Mouse (Mus musculus) kidney, adult 2 months (tissue): Measurements from ENCODE around the gene Ppp1r14b. TPM values are rescaled to one million over a fixed set of nuclear protein-coding genes. Genes with fewer than 3 reads are reported as not detected.
A peak's percentile ranks its signal among the peaks of the same experiment; 100 is the strongest.

Experiments
- DNase-seq: peaks from one replicate; pipeline ENCODE4 v3.0.0; 2021
- H3K27ac ChIP-seq: fragments of 200-500 bp; 2 replicates; pipeline ENCODE4 v1.5.1; 2012; ENCODE audit warnings: low read depth, low read length, control low read depth, inconsistent platforms; ENCODE audit not compliant: insufficient read depth
- H3K27me3 ChIP-seq: fragments of 200-500 bp; replicated peaks from 2 replicates; pipeline ENCODE4 v1.6.1; 2012; ENCODE audit warnings: mild to moderate bottlenecking, moderate library complexity, low read length, inconsistent platforms; ENCODE audit not compliant: control insufficient read depth, insufficient read depth
- H3K36me3 ChIP-seq: fragments of 200-500 bp; 2 replicates; pipeline ENCODE4 v1.6.1; 2012; ENCODE audit warnings: mild to moderate bottlenecking, moderate library complexity, low read length, inconsistent platforms; ENCODE audit not compliant: control insufficient read depth, insufficient read depth
- H3K4me1 ChIP-seq: fragments of 200-500 bp; 2 replicates; pipeline ENCODE4 v1.6.1; 2011; ENCODE audit warnings: low read length; ENCODE audit not compliant: control insufficient read depth, insufficient read depth
- H3K4me3 ChIP-seq: fragments of 200-500 bp; 2 replicates; pipeline ENCODE4 v1.5.1; 2011; ENCODE audit warnings: mild to moderate bottlenecking, low read depth, low read length, control low read depth; ENCODE audit not compliant: insufficient read depth
- CTCF ChIP-seq: fragments of 200-500 bp; conservative IDR thresholded peaks from 2 replicates; pipeline ENCODE4 v1.5.1; 2011; ENCODE audit warnings: low read depth, mild to moderate bottlenecking, control low read depth, low read length, moderate library complexity, mixed read lengths; ENCODE audit not compliant: insufficient read depth, insufficient read length
- POLR2A ChIP-seq: fragments of 200-500 bp; IDR thresholded peaks from one replicate; pipeline ENCODE4 v1.6.1; 2011; ENCODE audit warnings: low read depth, low read length, control low read depth
- WGBS: fragments of 180-500 bp; shearing (Covaris S2); methylation state at CpG from one replicate; pipeline ENCODE4 v1.1.7; 2018; 5-methylcytosine and 5-hydroxymethylcytosine counted together
- polyA plus RNA-seq: library from polyadenylated mRNA; depleted of rRNA; stranded (reverse); fragments of >200 nt; gene quantifications from 2 replicates; pipeline ENCODE4 v1.2.3, GENCODE M21; 2012

The Ppp1r14b gene
- polyA plus RNA-seq, 1 experiment, result 55.3 TPM

DNA sequence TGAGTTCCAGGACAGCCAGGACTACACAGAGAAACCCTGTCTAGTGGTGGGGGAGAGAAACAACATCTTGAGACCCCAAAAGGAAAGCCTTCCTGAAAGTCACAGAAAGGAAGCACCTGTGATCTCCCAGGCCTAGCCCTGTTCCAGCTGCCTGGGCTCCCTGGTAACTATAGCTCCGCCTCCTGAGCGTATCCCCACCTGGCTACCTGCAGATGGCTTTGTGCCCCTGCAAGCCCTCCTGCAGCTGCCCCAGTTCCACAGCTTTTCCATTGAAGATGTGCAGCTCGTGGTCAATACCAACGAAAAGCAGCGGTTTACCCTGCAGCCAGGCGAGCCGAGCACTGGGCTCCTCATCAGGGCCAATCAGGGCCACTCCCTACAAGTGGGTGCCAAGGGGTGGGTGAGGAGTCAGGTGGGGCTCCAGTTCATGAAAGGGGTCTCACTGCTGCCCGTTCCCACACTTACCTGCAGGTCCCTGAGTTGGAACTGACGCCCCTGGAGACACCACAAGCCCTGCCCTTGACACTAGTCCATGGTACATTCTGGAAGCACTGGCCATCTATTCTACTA lies 23.0 kb downstream of the Ppp1r14b start:
- H3K27ac ChIP-seq, result no peak overlapping the region
- peak; percentile 0 for DNase-seq
- WGBS, result 91% methylated on average over 9 of the region's 9 CpGs
- no peaks in the 10 kb centered on the region for H3K27me3 ChIP-seq
- H3K36me3 ChIP-seq, result no peaks in the 10 kb centered on the region
- no peak for TF ChIP-seq CTCF
- no peak for TF ChIP-seq POLR2A
- H3K4me3 ChIP-seq, result no peak overlapping the region
- H3K4me1 ChIP-seq, result no peaks in the 10 kb centered on the region; the same call in 1 of the 2 replicates

DNA sequence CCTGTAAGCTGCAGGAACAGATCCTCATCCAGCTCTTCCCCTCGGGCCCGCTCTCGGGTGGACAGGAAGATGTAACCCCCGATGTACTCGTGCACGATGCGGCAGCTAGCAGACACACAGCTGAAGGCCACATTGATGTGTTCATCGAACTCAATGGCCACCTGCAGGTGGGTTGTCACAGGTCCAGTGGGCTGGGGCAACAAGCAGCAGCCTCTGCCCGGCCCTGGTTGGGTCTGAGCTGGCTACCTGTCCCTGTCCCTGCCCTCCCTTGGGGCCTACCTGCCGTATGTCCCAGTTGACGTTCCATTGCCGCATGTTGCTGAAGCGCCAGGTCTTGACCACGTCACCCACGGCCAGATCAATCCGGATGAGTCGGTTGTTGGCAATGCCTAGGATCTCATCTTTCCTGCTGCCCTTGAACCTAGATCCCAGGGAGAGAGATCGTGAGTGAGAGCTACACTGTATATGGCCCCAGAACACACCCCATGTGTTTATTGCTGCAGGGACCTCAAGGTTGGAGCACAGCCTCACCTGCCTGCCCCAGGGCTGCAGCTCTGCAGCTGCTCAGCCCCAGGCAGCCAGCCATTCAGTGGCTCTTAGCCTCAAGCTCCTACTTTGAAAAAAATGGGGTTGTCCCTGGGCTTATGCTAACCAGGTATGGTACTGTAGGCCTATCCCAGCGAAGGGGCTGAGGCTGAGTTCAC lies 24.7 kb downstream of the Ppp1r14b start:
- no peak overlapping the region for H3K4me3 ChIP-seq
- no peak overlapping the region for H3K27ac ChIP-seq
- no peaks in the 10 kb centered on the region; the same call in 1 of the 2 replicates for H3K4me1 ChIP-seq
- TF ChIP-seq CTCF (no peak), POLR2A (no peak)
- 93% methylated on average over 19 of the region's 19 CpGs for WGBS
- no peaks in the 10 kb centered on the region for H3K36me3 ChIP-seq
- DNase-seq, result no peak
- H3K27me3 ChIP-seq, result no peaks in the 10 kb centered on the region

DNA sequence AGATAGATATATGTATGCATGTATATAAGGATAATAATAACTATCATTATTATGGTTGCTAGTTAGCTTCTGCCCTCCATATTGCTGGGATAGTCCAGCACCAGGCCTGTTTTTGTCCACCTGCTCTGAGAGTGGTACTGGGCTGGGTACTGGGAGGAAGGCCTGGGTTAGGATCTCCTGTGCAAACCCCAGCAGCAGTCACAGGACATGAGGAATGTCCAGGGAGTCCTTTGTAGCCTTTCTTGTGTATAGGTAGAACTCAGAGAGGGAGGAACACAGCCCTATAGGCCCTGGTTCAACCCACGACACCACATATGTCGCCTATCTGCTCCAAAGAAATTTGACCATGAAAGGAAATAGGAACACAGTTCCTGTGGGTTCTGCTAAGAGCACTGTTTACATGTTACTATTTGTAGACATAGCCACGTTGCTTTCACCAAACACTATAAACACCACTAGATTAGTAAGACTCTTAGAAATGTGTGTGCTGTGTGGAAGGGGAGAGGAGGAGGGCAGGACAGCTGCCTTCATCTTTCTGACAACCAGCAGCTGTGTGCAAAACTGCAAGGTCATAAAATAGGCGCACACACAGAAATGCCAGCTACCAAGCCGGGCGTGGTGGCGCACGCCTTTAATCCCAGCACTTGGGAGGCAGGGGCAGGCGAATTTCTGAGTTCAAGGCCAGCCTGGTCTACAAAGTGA lies 32.3 kb downstream of the Ppp1r14b start:
- Histone ChIP-seq H3K27me3 (no peaks in the 10 kb centered on the region), H3K36me3 (no peaks in the 10 kb centered on the region), H3K4me3 (no peak overlapping the region), H3K4me1 (no peaks in the 10 kb centered on the region), H3K27ac (no peak overlapping the region)
- no peak for DNase-seq
- 78% methylated on average over 9 of the region's 9 CpGs for WGBS
- no peak for TF ChIP-seq POLR2A
- TF ChIP-seq CTCF, result no peak

DNA sequence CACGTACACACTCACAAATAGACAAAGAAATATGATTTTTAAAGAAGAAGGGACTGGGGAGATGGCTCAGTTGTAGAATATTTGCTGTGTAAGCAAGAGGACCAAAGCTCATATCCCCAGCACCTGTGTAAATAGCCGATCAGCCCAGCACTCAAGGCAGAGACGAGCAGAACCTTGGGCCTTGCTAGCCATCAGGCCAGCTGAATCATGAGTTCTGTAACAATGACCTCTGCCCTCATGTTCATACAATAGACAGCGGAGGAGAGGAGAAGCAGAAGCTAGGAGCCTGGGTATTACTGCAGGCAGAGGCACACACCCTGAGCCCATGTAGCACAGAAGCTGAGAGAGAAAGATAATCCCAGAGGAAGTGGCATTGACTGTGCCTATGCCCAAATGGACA lies 37.7 kb downstream of the Ppp1r14b start:
- Histone ChIP-seq H3K4me3 (no peak overlapping the region), H3K27ac (no peak overlapping the region), H3K27me3 (no peaks in the 10 kb centered on the region), H3K4me1 (no peaks in the 10 kb centered on the region), H3K36me3 (no peaks in the 10 kb centered on the region)
- TF ChIP-seq POLR2A, result no peak
- TF ChIP-seq CTCF, result no peak
- peak; percentile 46 for DNase-seq
- WGBS, result 60% methylated on average over 4 of the region's 4 CpGs

DNA sequence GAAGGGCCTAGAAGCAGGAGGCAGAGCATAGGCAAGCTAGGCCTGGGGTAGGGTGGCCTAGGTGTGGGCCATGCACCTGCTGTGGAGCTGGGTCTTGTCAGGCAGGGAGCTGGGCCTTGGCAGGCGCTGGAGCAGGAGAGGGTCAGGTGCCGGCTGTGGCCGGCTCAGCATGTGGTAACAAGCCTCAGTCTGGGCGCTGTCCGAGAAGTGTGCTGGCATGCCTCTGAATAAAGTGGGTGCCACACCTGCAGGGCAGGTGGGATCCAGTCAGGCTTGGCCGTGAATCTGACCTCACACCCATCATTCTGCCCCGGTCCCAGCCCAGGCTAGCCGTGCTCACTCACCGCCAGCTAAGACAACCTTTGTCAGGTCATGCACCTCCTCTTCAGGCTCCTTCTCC lies 39.2 kb downstream of the Ppp1r14b start:
- DNase-seq, result peak; percentile 37
- Histone ChIP-seq H3K4me3 (no peak overlapping the region), H3K4me1 (no peaks in the 10 kb centered on the region), H3K27me3 (no peaks in the 10 kb centered on the region), H3K36me3 (no peaks in the 10 kb centered on the region), H3K27ac (no peak overlapping the region)
- TF ChIP-seq POLR2A (no peak), CTCF (no peak)
- 71% methylated on average over 9 of the region's 9 CpGs for WGBS

DNA sequence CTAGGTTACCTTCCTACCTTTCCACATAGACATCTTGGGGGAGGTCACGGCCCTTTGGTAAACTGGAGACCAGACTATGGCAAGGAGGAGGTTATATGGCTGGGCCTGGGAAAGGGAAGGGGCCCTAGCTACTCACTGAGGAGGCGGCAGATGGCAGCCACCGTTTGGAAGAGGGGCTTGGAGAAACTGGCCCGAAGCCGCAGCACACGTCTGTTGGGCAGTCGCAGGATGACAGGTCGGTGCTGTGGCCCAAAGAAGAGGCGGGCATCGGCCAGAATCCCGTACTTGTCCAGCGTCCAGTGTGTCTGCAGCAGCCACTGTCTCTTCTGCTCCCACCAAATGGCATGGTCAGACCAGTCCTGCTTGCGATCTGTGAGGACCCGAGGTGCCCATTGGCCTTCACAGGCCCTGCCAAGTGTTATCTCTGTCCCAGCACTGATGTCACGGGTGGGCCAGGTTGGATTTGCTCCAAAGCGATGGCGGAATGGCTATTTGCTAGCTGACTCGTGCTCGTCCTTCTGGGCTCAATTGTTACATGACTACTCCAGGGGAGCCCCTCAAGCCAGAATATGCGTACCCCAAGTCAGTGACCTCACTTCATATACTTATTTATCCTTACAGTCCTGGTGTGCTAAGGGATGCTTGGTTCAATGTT lies 39.8 kb downstream of the Ppp1r14b start:
- no peaks in the 10 kb centered on the region for H3K27me3 ChIP-seq
- H3K27ac ChIP-seq, result no peak overlapping the region
- DNase-seq, result no peak
- H3K4me1 ChIP-seq, result no peaks in the 10 kb centered on the region
- no peak for TF ChIP-seq CTCF
- no peak for TF ChIP-seq POLR2A
- H3K36me3 ChIP-seq, result no peaks in the 10 kb centered on the region
- 93% methylated on average over 20 of the region's 20 CpGs for WGBS
- H3K4me3 ChIP-seq, result no peak overlapping the region
